Mouse (Mus musculus): Measurements from ENCODE around the gene Pecam1.

The Pecam1 gene

GRCm38 (mm10) chr11:106698289-106698688 lies 52.1 kb downstream of the Pecam1 start:
- in situ Hi-C loops (cut with MboI, MseI): no loop called here

- in situ Hi-C loops (cut with MboI, MseI): no loop called here
These were observed 54.5 kb downstream of the Pecam1 start for GRCm38 (mm10) chr11:106695917-106696316.

GRCm38 (mm10) chr11:106692890-106693289 lies 57.5 kb downstream of the Pecam1 start:
- in situ Hi-C loops (cut with MboI, MseI): no loop called here

- in situ Hi-C loops (cut with MboI, MseI): loop anchor here in 1 of 2 experiments (10.0 kb wide), 1 partner anchor 524 kb away; the partner anchor contains the start of genes Gm10840 and Limd2
These were observed 62.1 kb downstream of the Pecam1 start for GRCm38 (mm10) chr11:106688375-106688774.

- in situ Hi-C loops (cut with MboI, MseI): loop anchor here in 1 of 2 experiments (10.0 kb wide), 1 partner anchor 522 kb away; the partner anchor contains the start of genes Gm10840 and Limd2
These were observed 63.1 kb downstream of the Pecam1 start for GRCm38 (mm10) chr11:106687293-106687692.

- in situ Hi-C loops (cut with MboI, MseI): loop anchor here in 1 of 2 experiments (10.0 kb wide), 1 partner anchor 519 kb away; the partner anchor contains the start of genes Gm10840 and Limd2
These were observed 66.4 kb downstream of the Pecam1 start for GRCm38 (mm10) chr11:106684027-106684426.

- in situ Hi-C loops (cut with MboI, MseI): loop anchor here in 1 of 2 experiments (10.0 kb wide), 1 partner anchor 519 kb away; the partner anchor contains the start of genes Gm10840 and Limd2
These were observed 67.1 kb downstream of the Pecam1 start for GRCm38 (mm10) chr11:106683345-106683744.

- in situ Hi-C loops (cut with MboI, MseI): loop anchor here in 1 of 2 experiments (10.0 kb wide), 1 partner anchor 516 kb away; the partner anchor contains the start of genes Gm10840 and Limd2
These were observed 69.3 kb downstream of the Pecam1 start for GRCm38 (mm10) chr11:106681138-106681537.

- in situ Hi-C loops (cut with MboI, MseI): loop anchor here in 1 of 2 experiments (10.0 kb wide), 1 partner anchor 515 kb away; the partner anchor contains the start of genes Gm10840 and Limd2
These were observed 70.6 kb downstream of the Pecam1 start for GRCm38 (mm10) chr11:106679874-106680273.

GRCm38 (mm10) chr11:106677910-106678591 lies 72.4 kb downstream of the Pecam1 start:
- in situ Hi-C loops (cut with MboI, MseI): no loop called here

- in situ Hi-C loops (cut with MboI, MseI): no loop called here
These were observed 73.1 kb downstream of the Pecam1 start for GRCm38 (mm10) chr11:106677331-106677730.

- in situ Hi-C loops (cut with MboI, MseI): no loop called here
These were observed 74.6 kb downstream of the Pecam1 start for GRCm38 (mm10) chr11:106675875-106676274.

- in situ Hi-C loops (cut with MboI, MseI): no loop called here
These were observed 75.2 kb downstream of the Pecam1 start for GRCm38 (mm10) chr11:106675201-106675726.

- in situ Hi-C loops (cut with MboI, MseI): no loop called here
These were observed 75.7 kb downstream of the Pecam1 start for GRCm38 (mm10) chr11:106674612-106675153.

- in situ Hi-C loops (cut with MboI, MseI): no loop called here
These were observed 76.5 kb downstream of the Pecam1 start for GRCm38 (mm10) chr11:106673727-106674611.

GRCm38 (mm10) chr11:106672919-106673505 lies 77.4 kb downstream of the Pecam1 start:
- in situ Hi-C loops (cut with MboI, MseI): no loop called here

GRCm38 (mm10) chr11:106671801-106672200 lies 78.6 kb downstream of the Pecam1 start:
- in situ Hi-C loops (cut with MboI, MseI): no loop called here

- in situ Hi-C loops (cut with MboI, MseI): no loop called here
These were observed 79.4 kb downstream of the Pecam1 start for GRCm38 (mm10) chr11:106670951-106671478.

- in situ Hi-C loops (cut with MboI, MseI): no loop called here
These were observed 80.2 kb downstream of the Pecam1 start for GRCm38 (mm10) chr11:106670266-106670665.

GRCm38 (mm10) chr11:106669873-106670173 lies 80.6 kb downstream of the Pecam1 start:
- in situ Hi-C loops (cut with MboI, MseI): no loop called here
